Mouse (Mus musculus): ENCODE measurements around the gene Hist1h4k.

GRCm38 (mm10) chr13:21786189-21786898 is 36.0 kb upstream of the Hist1h4k start:
- no peak for TF ChIP-seq EP300 (IDR thresholded peaks at IDR 0.05; ENCODE audit: low read depth)
- no peak for TF ChIP-seq CTCF (IDR thresholded peaks at IDR 0.05; ENCODE audit: low read depth)
